Mouse (Mus musculus) activated CD4-positive, CD25-positive, alpha-beta regulatory T cell, adult 4 months (primary cell): Measurements from ENCODE around the gene Hoxb2. TPM values are rescaled to one million over a fixed set of nuclear protein-coding genes. Genes with fewer than 3 reads are reported as not detected.

Experiments used
- ATAC-seq: one replicate; pipeline ENCODE4 v1.8.0; 2017
- polyA plus RNA-seq, 2 experiments: library from polyadenylated mRNA; unstranded; fragments of 100-300 nt; shearing (Covaris generic); gene quantifications; one replicate each; pipeline ENCODE4 v1.2.1; 2017

The Hoxb2 gene
- polyA plus RNA-seq = not detected

- no peak for ATAC-seq
Measured at GRCm38 (mm10) chr11:96350341-96350624, at the start of gene Hoxb2. Gene Hoxb2 (plus strand): TSS chr11:96350525.

GRCm38 (mm10) chr11:96301064-96301431 lies 49.3 kb upstream of the Hoxb2 start:
- no peak for ATAC-seq

- no peak for ATAC-seq
Measured at GRCm38 (mm10) chr11:96301837-96302236, 48.5 kb upstream of the Hoxb2 start.

- no peak for ATAC-seq
Measured at GRCm38 (mm10) chr11:96302381-96303150, 47.8 kb upstream of the Hoxb2 start.

- ATAC-seq = peak; percentile 63
Measured at GRCm38 (mm10) chr11:96303151-96304099, 46.9 kb upstream of the Hoxb2 start, which contains the start of gene Hoxb5. Gene Hoxb5 (plus strand): TSS chr11:96303336.

- no peak for ATAC-seq
Measured at GRCm38 (mm10) chr11:96304381-96305195, 45.7 kb upstream of the Hoxb2 start.

- no peak for ATAC-seq
Measured at GRCm38 (mm10) chr11:96305505-96306182, 44.7 kb upstream of the Hoxb2 start.

- ATAC-seq = no peak
Measured at GRCm38 (mm10) chr11:96306183-96306907, 44.0 kb upstream of the Hoxb2 start.

GRCm38 (mm10) chr11:96306908-96307269 lies 43.4 kb upstream of the Hoxb2 start:
- ATAC-seq = no peak

- ATAC-seq = no peak
Measured at GRCm38 (mm10) chr11:96308763-96309162, 41.6 kb upstream of the Hoxb2 start.

GRCm38 (mm10) chr11:96309288-96309687 lies 41.0 kb upstream of the Hoxb2 start:
- no peak for ATAC-seq

- no peak for ATAC-seq
Measured at GRCm38 (mm10) chr11:96310183-96310938, 40.0 kb upstream of the Hoxb2 start.

- ATAC-seq = peak; percentile 31
Measured at GRCm38 (mm10) chr11:96311097-96311496, 39.2 kb upstream of the Hoxb2 start.

- peak; percentile 88 for ATAC-seq
Measured at GRCm38 (mm10) chr11:96311520-96312417, 38.6 kb upstream of the Hoxb2 start.

- no peak for ATAC-seq
Measured at GRCm38 (mm10) chr11:96313134-96313533, 37.2 kb upstream of the Hoxb2 start.

GRCm38 (mm10) chr11:96313806-96314428 lies 36.4 kb upstream of the Hoxb2 start:
- no peak for ATAC-seq

- no peak for ATAC-seq
Measured at GRCm38 (mm10) chr11:96314671-96315343, 35.5 kb upstream of the Hoxb2 start.

GRCm38 (mm10) chr11:96315344-96315681 lies 35.0 kb upstream of the Hoxb2 start:
- ATAC-seq = no peak
